Mouse (Mus musculus) 3T3-L1 (cell line): ENCODE data around the gene Tubd1.
"Not testable (repeated sequence)": the region's sequence is repeated elsewhere in the genome, so short reads cannot be mapped to it uniquely, and the experiment has no call there.

Experiments
- DNase-seq: peaks from one replicate; pipeline ENCODE4 v3.0.0-alpha.2; 2015; ENCODE audit warnings: low read depth, low spot score

The Tubd1 gene

DNA sequence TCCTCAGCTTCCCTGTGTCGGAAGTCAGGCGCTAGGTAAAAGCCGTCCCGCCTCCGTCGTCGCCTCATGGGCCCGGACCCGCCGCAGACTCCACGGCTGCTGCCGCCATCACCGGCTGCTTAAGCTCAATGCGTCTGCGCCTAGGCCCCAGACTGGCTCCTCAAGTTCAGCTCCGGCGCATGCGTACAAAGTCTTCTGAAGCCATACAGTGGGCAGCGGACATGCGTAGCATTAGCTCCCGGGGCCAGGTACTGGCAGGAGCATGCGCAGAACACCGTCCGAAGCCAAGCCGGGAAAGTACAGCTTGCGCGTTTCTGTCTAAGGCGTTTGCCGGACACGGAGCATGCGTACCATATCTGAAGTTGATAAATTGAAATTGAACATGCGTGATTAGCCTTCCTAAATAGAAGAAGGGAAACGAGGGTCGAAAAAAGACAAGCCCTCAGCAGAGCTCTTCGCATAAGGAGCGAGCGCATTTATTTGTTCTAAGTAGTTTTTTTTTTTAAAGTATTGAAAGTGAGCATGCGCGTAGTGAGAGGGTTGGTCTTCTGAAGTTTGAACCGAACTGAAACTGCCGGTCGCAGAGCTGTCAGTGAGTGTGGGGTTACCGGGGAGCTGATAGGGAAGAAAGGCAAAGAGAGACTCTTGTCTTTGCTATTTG, at the start of gene Tubd1, which contains the start of gene Rps6kb1:
TSS of gene Tubd1 (plus strand) at position 353 of the 661 bp plus-strand sequence.
TSS of gene Rps6kb1 (minus strand) at position 167 of the 661 bp plus-strand sequence.
- DNase-seq = peak; percentile 100

GRCm38 (mm10) chr11:86497356-86497755, 47.4 kb upstream of the Tubd1 start:
- DNase-seq = no peak

GRCm38 (mm10) chr11:86497908-86498307, 46.9 kb upstream of the Tubd1 start:
- DNase-seq = peak; percentile 29

- DNase-seq = peak; percentile 61
Measured at GRCm38 (mm10) chr11:86500795-86501194, 44.0 kb upstream of the Tubd1 start.

DNA sequence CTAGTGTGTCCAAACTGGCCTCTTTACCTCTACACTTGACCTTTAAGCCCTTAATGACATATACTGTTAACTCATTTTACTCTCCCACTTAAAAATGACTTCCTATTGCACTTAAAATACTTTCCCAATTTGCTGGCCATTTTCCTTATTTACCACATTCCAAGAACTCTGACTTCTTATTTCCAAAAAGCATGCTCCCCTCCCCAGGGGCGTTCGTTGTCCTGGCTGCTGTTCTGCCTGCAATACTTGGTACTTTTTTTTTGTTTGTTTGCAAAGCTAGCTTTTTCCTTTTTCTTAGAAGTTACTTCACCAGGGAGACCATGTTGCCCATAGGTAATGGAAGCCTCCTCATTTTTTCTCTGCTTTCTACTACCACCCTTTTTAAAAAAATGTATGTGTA, 41.7 kb upstream of the Tubd1 start:
- no peak for DNase-seq

DNA sequence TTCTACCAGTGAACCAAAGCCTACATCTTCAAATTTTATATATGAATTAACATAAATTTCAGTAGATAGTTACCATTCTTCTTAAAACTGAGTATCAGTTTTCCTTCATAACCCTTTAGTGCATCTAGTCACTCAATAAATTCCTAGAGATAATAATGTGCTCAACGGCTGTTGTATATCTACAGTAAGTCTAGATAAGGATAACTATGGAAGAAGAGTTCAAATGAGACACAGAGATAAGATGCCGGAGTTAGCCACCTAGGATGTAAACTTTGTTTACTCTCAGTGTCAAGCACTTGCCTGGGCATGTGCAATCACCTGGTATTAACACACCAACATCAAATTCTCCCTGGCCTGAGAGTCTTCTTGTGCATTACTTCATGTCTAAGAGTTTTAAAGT, 37.5 kb upstream of the Tubd1 start:
- DNase-seq = no peak

DNA sequence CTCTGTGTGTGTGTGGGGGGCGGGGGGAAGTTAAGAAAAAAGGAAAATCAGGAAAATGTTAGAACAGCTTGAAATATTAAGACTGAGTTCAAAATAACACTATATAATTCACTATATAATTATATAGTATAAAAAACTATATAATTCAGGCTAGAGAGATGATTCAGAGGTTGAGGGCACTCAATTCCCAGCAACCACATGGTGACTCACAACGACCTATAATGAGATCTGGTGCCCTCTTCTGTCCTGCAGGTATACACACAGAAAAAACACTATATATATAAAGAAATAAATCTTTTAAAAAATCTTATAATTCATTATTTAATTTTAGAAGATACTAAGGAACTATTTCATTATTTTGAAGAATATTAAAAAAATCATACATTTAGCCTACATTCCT, 36.8 kb upstream of the Tubd1 start:
- DNase-seq = peak; percentile 59

GRCm38 (mm10) chr11:86516620-86517019, 28.2 kb upstream of the Tubd1 start:
- DNase-seq = peak; percentile 42

GRCm38 (mm10) chr11:86517229-86517628, 27.6 kb upstream of the Tubd1 start:
- peak; percentile 48 for DNase-seq

GRCm38 (mm10) chr11:86519751-86520150, 25.0 kb upstream of the Tubd1 start:
- DNase-seq = no peak

- DNase-seq = no peak
Measured at GRCm38 (mm10) chr11:86527528-86527927, 17.3 kb upstream of the Tubd1 start.

- peak; percentile 65 for DNase-seq
Measured at GRCm38 (mm10) chr11:86532834-86533233, 12.0 kb upstream of the Tubd1 start.

- not testable (repeated sequence) for DNase-seq
Measured at GRCm38 (mm10) chr11:86533302-86533701, 11.5 kb upstream of the Tubd1 start.

- no peak for DNase-seq
Measured at GRCm38 (mm10) chr11:86534201-86534910, 10.4 kb upstream of the Tubd1 start.

GRCm38 (mm10) chr11:86538786-86539185, 6.0 kb upstream of the Tubd1 start:
- no peak for DNase-seq

- DNase-seq = no peak
Measured at GRCm38 (mm10) chr11:86539716-86540475, 4.9 kb upstream of the Tubd1 start.

- DNase-seq = no peak
Measured at GRCm38 (mm10) chr11:86540476-86540845, 4.3 kb upstream of the Tubd1 start.

DNA sequence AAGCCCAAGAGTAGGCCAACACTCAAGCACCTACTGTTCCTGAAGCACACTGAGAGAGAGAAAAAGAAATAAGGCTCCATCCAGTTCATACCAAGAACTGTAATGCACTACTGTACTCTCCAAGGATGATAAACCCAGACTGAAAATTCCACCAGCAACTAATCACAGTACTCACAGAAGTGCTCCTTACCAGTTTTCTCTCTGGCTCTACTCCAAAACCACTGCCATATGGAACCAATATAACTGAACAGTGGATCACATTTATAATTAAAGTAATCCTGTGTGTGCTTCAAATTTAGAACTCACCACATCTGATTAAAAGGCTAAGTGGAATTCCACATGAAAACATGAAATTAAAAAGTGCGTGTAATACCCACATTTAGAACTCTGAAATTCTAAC, 1.9 kb upstream of the Tubd1 start:
- DNase-seq = peak; percentile 76

- DNase-seq = peak; percentile 34
Measured at GRCm38 (mm10) chr11:86543960-86544638, 692 bp upstream of the Tubd1 start.

- no peak for DNase-seq
Measured at GRCm38 (mm10) chr11:86545556-86545955, 765 bp downstream of the Tubd1 start.

DNA sequence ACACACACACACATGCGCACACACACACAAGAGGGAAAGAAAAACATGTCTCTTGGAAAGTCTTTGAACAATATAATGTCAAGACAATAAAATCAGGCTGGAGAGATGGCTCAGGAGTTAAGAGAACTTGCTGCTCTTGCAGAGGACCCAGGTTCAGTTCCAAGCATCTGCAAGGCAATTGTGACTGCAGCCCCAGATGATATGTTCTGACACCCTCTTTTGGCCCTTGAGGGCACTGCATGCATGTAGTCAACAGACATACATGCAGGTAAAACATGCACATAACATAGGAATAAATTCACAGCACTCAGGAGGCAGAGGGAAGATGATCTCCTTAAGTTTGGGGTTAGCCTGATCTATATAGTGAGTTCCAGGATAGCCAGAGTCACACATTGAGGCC, 2.6 kb downstream of the Tubd1 start:
- no peak for DNase-seq

DNA sequence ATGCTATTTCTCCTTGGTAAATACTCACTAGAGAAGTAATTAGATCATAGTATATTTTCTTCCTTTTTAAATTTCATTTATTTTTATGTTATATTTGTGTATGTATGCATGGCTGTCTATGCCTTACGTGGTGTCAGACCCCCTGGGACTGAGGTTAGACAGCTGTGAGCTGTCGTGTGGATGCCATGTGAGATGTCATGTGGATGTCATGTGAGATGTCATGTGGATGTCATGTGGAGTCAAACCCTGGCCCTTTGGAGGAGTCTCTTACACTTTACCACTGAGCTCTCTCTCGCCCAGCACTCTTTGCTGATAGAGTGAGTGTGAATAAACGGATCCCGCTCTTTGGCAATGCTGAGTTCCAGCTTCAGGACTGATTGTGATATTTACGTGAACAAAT, 8.7 kb downstream of the Tubd1 start:
- no peak for DNase-seq
